Mouse (Mus musculus) lung, postnatal 0 days (tissue): ENCODE measurements around the gene Nepro.

Experiments used
- CTCF ChIP-seq: IDR thresholded peaks from 2 replicates; pipeline ENCODE4 v1.5.1; 2016; ENCODE audit warnings: antibody characterized with exemption, mild to moderate bottlenecking
- EP300 ChIP-seq: IDR thresholded peaks from 2 replicates; pipeline ENCODE4 v1.6.1; 2016; ENCODE audit warnings: antibody characterized with exemption, mild to moderate bottlenecking, control low read depth

DNA sequence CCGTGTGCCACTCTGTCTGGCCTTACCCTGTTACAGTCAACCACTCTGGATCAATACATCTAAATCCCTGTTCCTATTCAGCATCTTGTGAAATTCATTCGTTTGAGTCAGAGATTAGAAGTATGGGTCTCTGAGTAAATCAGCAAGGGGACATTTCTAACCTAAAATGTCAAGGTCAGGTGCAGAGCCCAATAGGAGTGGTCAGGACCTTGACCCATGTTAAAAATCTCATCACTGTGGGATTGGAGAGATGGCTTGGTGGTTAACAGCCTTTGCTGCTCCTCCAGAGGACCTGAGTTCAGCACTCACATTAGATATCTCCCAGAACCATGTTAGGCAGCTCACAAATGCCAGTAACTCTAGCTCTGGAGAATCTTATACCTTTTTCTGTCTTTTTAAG, 33.6 kb upstream of the Nepro start:
- TF ChIP-seq CTCF, result no peak
- TF ChIP-seq EP300, result no peak
